ENCODE assay signal across 12 mouse cellular contexts in the genomic region with DNA sequence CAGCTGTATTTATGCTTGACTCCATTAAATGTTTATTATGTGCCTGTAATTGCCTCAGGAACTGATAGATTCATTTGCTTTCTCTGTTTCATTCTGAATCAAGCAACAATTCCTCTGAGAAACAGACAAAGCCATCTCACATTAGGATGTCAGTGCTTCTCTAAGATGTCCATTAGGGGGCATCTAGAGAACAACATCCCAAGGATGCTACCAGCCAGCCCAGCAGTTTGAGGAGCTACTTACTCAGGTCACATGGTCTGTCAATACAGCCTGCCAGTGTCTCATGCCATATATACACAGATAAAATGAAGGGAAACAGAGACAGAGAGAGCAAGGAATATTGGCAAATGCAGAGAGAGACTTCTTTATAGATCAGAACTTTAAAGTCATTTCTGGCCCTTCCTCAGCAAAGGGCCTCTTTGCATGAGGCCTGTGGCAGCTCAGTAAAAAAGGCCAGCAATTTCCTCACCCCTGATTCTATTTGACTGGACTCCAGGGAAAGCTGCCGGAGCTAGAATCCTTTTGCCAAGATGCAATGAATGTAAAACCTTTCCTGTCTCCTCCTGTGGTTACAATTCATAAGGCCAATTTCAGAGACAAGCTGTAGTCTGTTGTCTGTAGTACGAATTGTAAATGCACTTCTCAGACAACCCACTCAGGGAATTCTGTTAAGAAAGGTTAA.
A peak's percentile ranks its signal among the peaks of the same experiment; 100 is the strongest.
DNase-seq lines count a peak whose midpoint lies in the region; ATAC-seq lines count a peak whose summit lies in the region.
"Had no signal": no experiment of that assay in that cellular context is flagged by ENCODE, and none has a peak within 500 bp of the region (broad histone marks: within the 10 kb centered on the region; RNA-seq: fewer than 3 reads in every experiment).

No protein-coding gene starts in this region.

- H3K4me1 ChIP-seq in hindbrain, embryonic 12.5 days: no peaks in the 10 kb centered on the region
- H3K4me1 ChIP-seq in hindbrain, embryonic 16.5 days (ENCODE audit: control insufficient read depth, insufficient read depth, low read depth, low read length): no peaks in the 10 kb centered on the region
- H3K4me1 ChIP-seq in neural tube, embryonic 13.5 days (replicated peaks): peaks cover 6% of the 10 kb centered on the region; the same call in 1 of the 2 replicates
- 0 out of 2 replicates have a peak, but pooled peaks cover 3% of the 10 kb centered on the region for H3K4me1 ChIP-seq in neural tube, embryonic 15.5 days
- no peaks in the 10 kb centered on the region; the same call in 1 of the 2 replicates for H3K4me1 ChIP-seq in embryonic facial prominence, embryonic 14.5 days (ENCODE audit: control insufficient read depth, insufficient read depth, low read length)
- no peaks in the 10 kb centered on the region for H3K4me1 ChIP-seq in liver, embryonic 11.5 days (replicated peaks; ENCODE audit: control insufficient read depth, insufficient read depth, low read length)
- no peaks in the 10 kb centered on the region for H3K4me1 ChIP-seq in heart, embryonic 12.5 days (replicated peaks)
- H3K4me1 ChIP-seq: forebrain, embryonic 15.5 days had no signal

- H3K4me3 ChIP-seq in hindbrain, embryonic 12.5 days: no peak overlapping the region
- no peak overlapping the region for H3K4me3 ChIP-seq in hindbrain, embryonic 16.5 days (ENCODE audit: low read length)
- no peak overlapping the region for H3K4me3 ChIP-seq in neural tube, embryonic 13.5 days
- no peak overlapping the region for H3K4me3 ChIP-seq in neural tube, embryonic 15.5 days (replicated peaks)
- H3K4me3 ChIP-seq in embryonic facial prominence, embryonic 14.5 days (ENCODE audit: low read depth, low read length): no peak overlapping the region
- no peak overlapping the region for H3K4me3 ChIP-seq in liver, embryonic 11.5 days (ENCODE audit: low read depth, low read length)
- H3K4me3 ChIP-seq in heart, embryonic 12.5 days: no peak overlapping the region
- H3K4me3 ChIP-seq: embryonic facial prominence, embryonic 12.5 days; forebrain, embryonic 15.5 days; limb, embryonic 13.5 days had no signal

- H3K36me3 ChIP-seq in hindbrain, embryonic 12.5 days: no peaks in the 10 kb centered on the region
- no peaks in the 10 kb centered on the region for H3K36me3 ChIP-seq in hindbrain, embryonic 16.5 days (ENCODE audit: control insufficient read depth, insufficient read depth, low read length)
- no peaks in the 10 kb centered on the region for H3K36me3 ChIP-seq in neural tube, embryonic 13.5 days
- no peaks in the 10 kb centered on the region for H3K36me3 ChIP-seq in neural tube, embryonic 15.5 days
- no peaks in the 10 kb centered on the region for H3K36me3 ChIP-seq in embryonic facial prominence, embryonic 14.5 days (ENCODE audit: control insufficient read depth, insufficient read depth, low read length)
- no peaks in the 10 kb centered on the region for H3K36me3 ChIP-seq in liver, embryonic 11.5 days (ENCODE audit: control insufficient read depth, insufficient read depth, low read length)
- no peaks in the 10 kb centered on the region for H3K36me3 ChIP-seq in heart, embryonic 12.5 days
- H3K36me3 ChIP-seq: embryonic facial prominence, embryonic 12.5 days; forebrain, embryonic 15.5 days; limb, embryonic 13.5 days had no signal

- H3K9ac ChIP-seq in hindbrain, embryonic 12.5 days: no peak overlapping the region
- no peak overlapping the region for H3K9ac ChIP-seq in hindbrain, embryonic 16.5 days (ENCODE audit: low read depth, low read length)
- no peak overlapping the region for H3K9ac ChIP-seq in neural tube, embryonic 13.5 days
- no peak overlapping the region for H3K9ac ChIP-seq in neural tube, embryonic 15.5 days (replicated peaks)
- H3K9ac ChIP-seq in embryonic facial prominence, embryonic 14.5 days (ENCODE audit: low read depth, low read length): no peak overlapping the region
- no peak overlapping the region for H3K9ac ChIP-seq in liver, embryonic 11.5 days (ENCODE audit: low read depth, low read length)
- H3K9ac ChIP-seq in heart, embryonic 12.5 days: no peak overlapping the region
- H3K9ac ChIP-seq: embryonic facial prominence, embryonic 12.5 days; forebrain, embryonic 15.5 days; limb, embryonic 13.5 days had no signal

- peak; percentile 63 for ATAC-seq in hindbrain, embryonic 12.5 days (ENCODE audit: low FRiP score)
- ATAC-seq in hindbrain, embryonic 16.5 days: no peak
- peak; percentile 71; the same call in 1 of the 2 replicates for ATAC-seq in neural tube, embryonic 13.5 days (ENCODE audit: low read depth)
- ATAC-seq in neural tube, embryonic 15.5 days (ENCODE audit: low FRiP score): no peak
- ATAC-seq in embryonic facial prominence, embryonic 14.5 days (ENCODE audit: low read depth): no peak
- no peak for ATAC-seq in liver, embryonic 11.5 days (replicated peaks; ENCODE audit: low FRiP score)
- no peak for ATAC-seq in heart, embryonic 12.5 days (ENCODE audit: insufficient number of reproducible peaks, low FRiP score)
- ATAC-seq: forebrain, embryonic 15.5 days had no signal

- H3K9me3 ChIP-seq in hindbrain, embryonic 12.5 days (replicated peaks): no peaks in the 10 kb centered on the region
- H3K9me3 ChIP-seq in hindbrain, embryonic 16.5 days (ENCODE audit: control insufficient read depth, low read length): no peaks in the 10 kb centered on the region
- H3K9me3 ChIP-seq in neural tube, embryonic 13.5 days: no peaks in the 10 kb centered on the region
- H3K9me3 ChIP-seq in neural tube, embryonic 15.5 days (replicated peaks): no peaks in the 10 kb centered on the region
- H3K9me3 ChIP-seq in embryonic facial prominence, embryonic 14.5 days (ENCODE audit: control insufficient read depth, low read length): no peaks in the 10 kb centered on the region
- no peaks in the 10 kb centered on the region for H3K9me3 ChIP-seq in liver, embryonic 11.5 days (ENCODE audit: control insufficient read depth, low read length)
- H3K9me3 ChIP-seq in heart, embryonic 12.5 days (replicated peaks): no peaks in the 10 kb centered on the region
- H3K9me3 ChIP-seq: embryonic facial prominence, embryonic 12.5 days; forebrain, embryonic 15.5 days; limb, embryonic 13.5 days had no signal

- DNase-seq in embryonic facial prominence, embryonic 14.5 days (ENCODE audit: low spot score): peak; percentile 25
- no peak for DNase-seq in liver, embryonic 11.5 days (ENCODE audit: low spot score)
- DNase-seq: heart, adult 18-20 months; heart, postnatal 36 days had no signal

- H3K4me2 ChIP-seq in hindbrain, embryonic 12.5 days (replicated peaks): no peak overlapping the region
- no peak overlapping the region for H3K4me2 ChIP-seq in hindbrain, embryonic 16.5 days (ENCODE audit: low read length)
- H3K4me2 ChIP-seq in neural tube, embryonic 13.5 days: no peak overlapping the region
- no peak overlapping the region for H3K4me2 ChIP-seq in neural tube, embryonic 15.5 days
- H3K4me2 ChIP-seq in embryonic facial prominence, embryonic 14.5 days (ENCODE audit: low read depth, low read length): no peak overlapping the region
- H3K4me2 ChIP-seq in liver, embryonic 11.5 days: no peak overlapping the region
- no peak overlapping the region for H3K4me2 ChIP-seq in heart, embryonic 12.5 days
- H3K4me2 ChIP-seq: embryonic facial prominence, embryonic 12.5 days; forebrain, embryonic 15.5 days; limb, embryonic 13.5 days had no signal

- H3K27ac ChIP-seq in hindbrain, embryonic 12.5 days: no peak overlapping the region
- H3K27ac ChIP-seq in hindbrain, embryonic 16.5 days (ENCODE audit: low read depth, low read length): no peak overlapping the region
- no peak overlapping the region for H3K27ac ChIP-seq in neural tube, embryonic 13.5 days (replicated peaks)
- no peak overlapping the region for H3K27ac ChIP-seq in neural tube, embryonic 15.5 days (replicated peaks)
- no peak overlapping the region for H3K27ac ChIP-seq in embryonic facial prominence, embryonic 14.5 days (replicated peaks; ENCODE audit: low read depth, low read length)
- H3K27ac ChIP-seq in liver, embryonic 11.5 days (ENCODE audit: low read depth, low read length): no peak overlapping the region
- H3K27ac ChIP-seq in heart, embryonic 12.5 days (ENCODE audit: poor library complexity, severe bottlenecking): no peak overlapping the region
- H3K27ac ChIP-seq: embryonic facial prominence, embryonic 12.5 days; forebrain, embryonic 15.5 days; limb, embryonic 13.5 days had no signal

- H3K27me3 ChIP-seq in hindbrain, embryonic 12.5 days: no peaks in the 10 kb centered on the region
- no peaks in the 10 kb centered on the region for H3K27me3 ChIP-seq in hindbrain, embryonic 16.5 days (replicated peaks; ENCODE audit: control insufficient read depth, insufficient read depth, low read length)
- no peaks in the 10 kb centered on the region for H3K27me3 ChIP-seq in neural tube, embryonic 13.5 days
- no peaks in the 10 kb centered on the region for H3K27me3 ChIP-seq in neural tube, embryonic 15.5 days (replicated peaks)
- no peaks in the 10 kb centered on the region for H3K27me3 ChIP-seq in embryonic facial prominence, embryonic 14.5 days (replicated peaks; ENCODE audit: control insufficient read depth, insufficient read depth, low read length)
- no peaks in the 10 kb centered on the region for H3K27me3 ChIP-seq in liver, embryonic 11.5 days (replicated peaks; ENCODE audit: control insufficient read depth, insufficient read depth, low read length)
- no peaks in the 10 kb centered on the region for H3K27me3 ChIP-seq in heart, embryonic 12.5 days (replicated peaks)
- H3K27me3 ChIP-seq: embryonic facial prominence, embryonic 12.5 days; forebrain, embryonic 15.5 days; limb, embryonic 13.5 days had no signal

- WGBS in hindbrain, embryonic 12.5 days: 59% methylated on average over 2 of the region's 2 CpGs
- WGBS in hindbrain, embryonic 16.5 days: 54% methylated on average over 2 of the region's 2 CpGs
- 55% methylated on average over 2 of the region's 2 CpGs for WGBS in neural tube, embryonic 13.5 days
- 48% methylated on average over 2 of the region's 2 CpGs for WGBS in neural tube, embryonic 15.5 days
- 49% methylated on average over 2 of the region's 2 CpGs for WGBS in embryonic facial prominence, embryonic 14.5 days
- 81% methylated on average over 2 of the region's 2 CpGs for WGBS in liver, embryonic 11.5 days
- WGBS in heart, embryonic 12.5 days: 66% methylated on average over 2 of the region's 2 CpGs

Comparison
In these comparisons a context has a peak if more than half of its experiments do, and no peak if none do; other contexts are left out.
1. ATAC-seq: peak in hindbrain, embryonic 12.5 days (single experiment) and neural tube, embryonic 13.5 days (single experiment); none in hindbrain, embryonic 16.5 days (single experiment), neural tube, embryonic 15.5 days (single experiment), embryonic facial prominence, embryonic 14.5 days (single experiment), liver, embryonic 11.5 days (single experiment) and heart, embryonic 12.5 days (single experiment).